Mouse (Mus musculus) MEL (cell line): ENCODE data around the gene Mad2l2. TPM values are rescaled to one million over a fixed set of nuclear protein-coding genes. Genes with fewer than 3 reads are reported as not detected.

Experiments
- DNase-seq: peaks from one replicate; pipeline ENCODE4 v3.0.0; 2011; ENCODE audit warnings: low read depth, low spot score
- H3K27ac ChIP-seq: 2 replicates; pipeline ENCODE4 v1.5.1; 2012; ENCODE audit warnings: low read depth, mild to moderate bottlenecking, control low read depth, low read length, moderate library complexity; ENCODE audit not compliant: control insufficient read depth
- H3K27me3 ChIP-seq, 2 experiments: fragments of 150-350 bp in 1 of 2; sonication (generic) in 1 of 2; 2 replicates each; pipeline ENCODE4 v1.6.1; 2012; ENCODE audit warnings: low read length in 2 of 2, mild to moderate bottlenecking in 2 of 2, improper control_type of control experiment in 1 of 2, moderate library complexity in 1 of 2; ENCODE audit not compliant: insufficient read depth in 2 of 2, control insufficient read depth in 1 of 2
- H3K36me3 ChIP-seq, 2 experiments: 2 replicates each; pipeline ENCODE4 v1.6.1; 2012 to 2014; ENCODE audit warnings: low read length in 2 of 2, improper control_type of control experiment in 1 of 2, inconsistent platforms in 1 of 2, mild to moderate bottlenecking in 1 of 2; ENCODE audit not compliant: insufficient read depth in 2 of 2, control insufficient read depth in 1 of 2
- H3K4me1 ChIP-seq, 2 experiments: fragments of 150-350 bp in 1 of 2; sonication (generic) in 1 of 2; 2 replicates each; pipeline ENCODE4 v1.6.1; 2012; ENCODE audit warnings: low read length in 2 of 2, improper control_type of control experiment in 1 of 2, mild to moderate bottlenecking in 1 of 2; ENCODE audit not compliant: insufficient read depth in 2 of 2, control insufficient read depth in 1 of 2
- H3K4me3 ChIP-seq, 2 experiments: fragments of 150-350 bp in 1 of 2; sonication (generic) in 1 of 2; 2 replicates each; pipeline ENCODE4 v1.5.1; 2012; ENCODE audit warnings: low read depth in 2 of 2, low read length in 2 of 2, mild to moderate bottlenecking in 2 of 2, moderate library complexity in 2 of 2, control low read depth in 1 of 2, improper control_type of control experiment in 1 of 2; ENCODE audit not compliant: control insufficient read depth in 1 of 2, insufficient read depth in 1 of 2
- H3K79me2 ChIP-seq: 2 replicates; pipeline ENCODE4 v1.6.1; 2012; ENCODE audit warnings: mild to moderate bottlenecking, low read length, moderate library complexity; ENCODE audit not compliant: control insufficient read depth, poor library complexity, insufficient read depth
- H3K9ac ChIP-seq: 2 replicates; pipeline ENCODE4 v1.6.1; 2012; ENCODE audit warnings: low read depth, mild to moderate bottlenecking, control low read depth, low read length, moderate library complexity; ENCODE audit not compliant: control insufficient read depth, poor library complexity, severe bottlenecking
- H3K9me3 ChIP-seq: fragments of 150-350 bp; sonication (generic); replicated peaks from 2 replicates; pipeline ENCODE4 v1.6.1; 2012; ENCODE audit warnings: mild to moderate bottlenecking, low read length, improper control_type of control experiment, moderate library complexity; ENCODE audit not compliant: insufficient read depth
- BHLHE40 ChIP-seq: IDR thresholded peaks from 2 replicates; pipeline ENCODE4 v1.6.1; 2012; ENCODE audit warnings: low read depth, mild to moderate bottlenecking, inconsistent platforms, low read length, improper control_type of control experiment, borderline replicate concordance
- CHD1 ChIP-seq: IDR thresholded peaks from 2 replicates; pipeline ENCODE4 v1.6.1; 2012; ENCODE audit warnings: low read depth, mild to moderate bottlenecking, inconsistent platforms, low read length, improper control_type of control experiment
- CTCF ChIP-seq, 3 experiments: IDR thresholded peaks in 2 of 3; conservative IDR thresholded peaks in 1 of 3; 2 replicates each; pipeline ENCODE4 v1.5.1; 2011 to 2012; ENCODE audit warnings: low read length in 3 of 3, low read depth in 2 of 3, mild to moderate bottlenecking in 2 of 3, improper control_type of control experiment in 1 of 3, inconsistent platforms in 1 of 3, mixed read lengths in 1 of 3, moderate library complexity in 1 of 3; ENCODE audit not compliant: control insufficient read depth in 1 of 3, insufficient read depth in 1 of 3, poor library complexity in 1 of 3, severe bottlenecking in 1 of 3
- E2F4 ChIP-seq: IDR thresholded peaks from 2 replicates; pipeline ENCODE4 v1.6.1; 2011; ENCODE audit warnings: low read depth, low read length, improper control_type of control experiment, borderline replicate concordance
- ELF1 ChIP-seq: IDR thresholded peaks from 2 replicates; pipeline ENCODE4 v1.6.1; 2014; ENCODE audit warnings: low read depth, mild to moderate bottlenecking, inconsistent platforms, low read length, improper control_type of control experiment, moderate library complexity
- EP300 ChIP-seq, 2 experiments: IDR thresholded peaks; 2 replicates each; pipeline ENCODE4 v1.6.1; 2011; ENCODE audit warnings: improper control_type of control experiment in 2 of 2, low read length in 2 of 2, low read depth in 1 of 2, mild to moderate bottlenecking in 1 of 2
- GABPA ChIP-seq: IDR thresholded peaks from 2 replicates; pipeline ENCODE4 v1.6.1; 2012; ENCODE audit warnings: low read depth, mild to moderate bottlenecking, inconsistent platforms, low read length, improper control_type of control experiment, moderate library complexity
- HCFC1 ChIP-seq: IDR thresholded peaks from 2 replicates; pipeline ENCODE4 v1.6.1; 2012; ENCODE audit warnings: low read depth, mild to moderate bottlenecking, inconsistent platforms, low read length, improper control_type of control experiment, moderate library complexity
- JUND ChIP-seq: IDR thresholded peaks from 2 replicates; pipeline ENCODE4 v1.6.1; 2011; ENCODE audit warnings: low read depth, mild to moderate bottlenecking, improper control_type of control experiment, low read length
- MAX ChIP-seq: IDR thresholded peaks from 2 replicates; pipeline ENCODE4 v1.6.1; 2011; ENCODE audit warnings: low read length, improper control_type of control experiment
- MAZ ChIP-seq: IDR thresholded peaks from 2 replicates; pipeline ENCODE4 v1.6.1; 2012; ENCODE audit warnings: low read depth, mild to moderate bottlenecking, inconsistent platforms, low read length, improper control_type of control experiment
- MEF2A ChIP-seq: IDR thresholded peaks from 2 replicates; pipeline ENCODE4 v1.6.1; 2014; ENCODE audit warnings: low read depth, mild to moderate bottlenecking, inconsistent platforms, low read length, improper control_type of control experiment; ENCODE audit not compliant: poor library complexity, insufficient replicate concordance, severe bottlenecking; ENCODE audit errors: extremely low read depth
- MYB ChIP-seq: IDR thresholded peaks from 2 replicates; pipeline ENCODE4 v1.6.1; 2011; ENCODE audit warnings: mild to moderate bottlenecking, low read depth, low read length, improper control_type of control experiment
- NELFE ChIP-seq: IDR thresholded peaks from 2 replicates; pipeline ENCODE4 v1.6.1; 2011; ENCODE audit warnings: low read depth, low read length, improper control_type of control experiment
- NRF1 ChIP-seq: IDR thresholded peaks from 2 replicates; pipeline ENCODE4 v1.6.1; 2014; ENCODE audit warnings: low read depth, mild to moderate bottlenecking, inconsistent platforms, low read length, improper control_type of control experiment, moderate library complexity; ENCODE audit not compliant: poor library complexity, insufficient read depth, severe bottlenecking
- POLR2A ChIP-seq, 2 experiments: IDR thresholded peaks; 2 replicates each; pipeline ENCODE4 v1.6.1; 2011 to 2012; ENCODE audit warnings: low read length in 2 of 2, mild to moderate bottlenecking in 2 of 2, control low read depth in 1 of 2, improper control_type of control experiment in 1 of 2, low read depth in 1 of 2, moderate library complexity in 1 of 2; ENCODE audit not compliant: control insufficient read depth in 1 of 2, insufficient read depth in 1 of 2, poor library complexity in 1 of 2
- RAD21 ChIP-seq: IDR thresholded peaks from 2 replicates; pipeline ENCODE4 v1.6.1; 2011; ENCODE audit warnings: mild to moderate bottlenecking, low read depth, low read length, improper control_type of control experiment
- SMC3 ChIP-seq: IDR thresholded peaks from 2 replicates; pipeline ENCODE4 v1.6.1; 2011; ENCODE audit warnings: low read depth, low read length, improper control_type of control experiment
- TCF12 ChIP-seq: IDR thresholded peaks from 2 replicates; pipeline ENCODE4 v1.6.1; 2014; ENCODE audit warnings: low read depth, mild to moderate bottlenecking, inconsistent platforms, low read length, improper control_type of control experiment, moderate library complexity
- ZNF384 ChIP-seq: IDR thresholded peaks from 2 replicates; pipeline ENCODE4 v1.6.1; 2012; ENCODE audit warnings: low read depth, mild to moderate bottlenecking, inconsistent platforms, low read length, improper control_type of control experiment
- polyA plus RNA-seq, 2 experiments: library from polyadenylated mRNA; stranded (reverse) in 1 of 2; unstranded in 1 of 2; fragments of >175 nt in 1 of 2; fragments of >200 nt in 1 of 2; gene quantifications; 2 replicates each; pipeline versions ENCODE4 v1.2.1 to v1.2.4; 2012; ENCODE audit warnings: low replicate concordance in 2 of 2, low read depth in 1 of 2; ENCODE audit not compliant: insufficient read length in 2 of 2, insufficient read depth in 1 of 2, missing spikeins in 1 of 2
- total RNA-seq: library from RNA; depleted of rRNA; stranded (reverse); fragments of 300-350 nt; gene quantifications from 2 replicates; pipeline ENCODE4 v1.2.3, GENCODE M21; 2012

Mad2l2 gene
- total and polyA plus RNA-seq, 3 experiments: 28.6 to 44.8 TPM; not detected in 1

DNA sequence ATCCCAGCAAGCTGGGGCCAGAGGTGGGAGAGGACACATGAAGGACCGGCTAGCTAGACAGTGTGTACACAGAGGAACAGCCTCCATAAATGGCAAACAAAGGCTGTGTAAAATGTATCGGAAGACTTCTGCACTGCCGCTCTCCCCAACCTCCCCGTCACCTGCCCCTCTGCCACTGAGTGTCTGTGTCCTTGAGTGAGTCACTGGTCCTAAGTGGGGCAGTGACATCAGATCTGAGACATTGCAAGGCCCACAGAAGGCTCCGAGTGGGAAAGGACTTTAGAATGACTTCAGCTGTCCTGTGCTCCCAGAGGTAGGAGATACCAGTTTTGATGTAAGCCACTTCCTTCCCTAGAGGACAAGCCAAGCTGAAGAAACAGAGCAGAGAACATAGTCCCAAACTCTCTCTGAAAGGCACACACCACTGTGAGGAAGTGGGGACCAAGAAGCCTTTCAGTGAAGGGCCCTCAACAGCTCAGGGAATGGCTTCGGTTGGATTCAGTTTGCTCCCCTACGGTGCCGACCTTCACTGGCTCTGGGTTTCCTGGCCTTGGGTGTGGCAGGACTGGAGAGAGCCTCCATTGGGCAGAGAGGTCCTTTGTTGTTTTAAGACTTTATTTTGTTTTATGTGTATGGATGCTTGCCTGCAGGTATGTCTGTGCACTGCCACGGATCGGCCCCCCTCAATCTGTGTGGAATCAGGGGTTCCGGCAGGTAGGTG, 37.5 kb upstream of the Mad2l2 start:
- no peaks in the 10 kb centered on the region for H3K4me1 ChIP-seq
- no peaks in the 10 kb centered on the region for H3K27me3 ChIP-seq
- H3K9ac ChIP-seq: no peak overlapping the region
- DNase-seq: no peak
- H3K4me3 ChIP-seq: no peak overlapping the region
- peaks cover 0 to 2% of the 10 kb centered on the region in 2 experiments; a peak in 1 of 4 replicates for H3K36me3 ChIP-seq
- no peak overlapping the region for H3K27ac ChIP-seq
- H3K9me3 ChIP-seq: no peaks in the 10 kb centered on the region
- peaks cover under 1% of the 10 kb centered on the region; the same call in 1 of the 2 replicates for H3K79me2 ChIP-seq
- TF ChIP-seq CHD1 (no peak), MEF2A (no peak), MAZ (no peak), NELFE (no peak), SMC3 (no peak), EP300 (IDR thresholded peaks at IDR 0.05; ENCODE audit: low read depth in 1 of 2, low read length in 2 of 2) (no peak), E2F4 (no peak), POLR2A (IDR thresholded peaks at IDR 0.05; ENCODE audit: control insufficient read depth in 1 of 2, insufficient read depth in 1 of 2, low read depth in 1 of 2, low read length in 2 of 2, poor library complexity in 1 of 2) (no peak), MAX (no peak), JUND (no peak), ZNF384 (no peak), TCF12 (no peak), RAD21 (no peak), GABPA (no peak), ELF1 (no peak), BHLHE40 (no peak)

GRCm38 (mm10) chr4:148094161-148094560, 36.0 kb upstream of the Mad2l2 start:
- no peak overlapping the region for H3K27ac ChIP-seq
- H3K9me3 ChIP-seq: no peaks in the 10 kb centered on the region
- H3K4me3 ChIP-seq: no peak overlapping the region
- no peaks in the 10 kb centered on the region for H3K79me2 ChIP-seq
- H3K36me3 ChIP-seq: no peaks in the 10 kb centered on the region
- no peak for DNase-seq
- TF ChIP-seq NRF1 (no peak), CTCF (IDR thresholded peaks at IDR 0.05 in 2 of 3, conservative IDR thresholded peaks at IDR 0.05 in 1 of 3; ENCODE audit: control insufficient read depth in 1 of 3, insufficient read depth in 1 of 3, low read depth in 2 of 3, low read length in 3 of 3, poor library complexity in 1 of 3, severe bottlenecking in 1 of 3) (peak in 1 of 3 experiments; percentile 28; a peak in 2 of 6 replicates), HCFC1 (no peak), MYB (no peak)
- TF ChIP-seq, all 39 proteins: peak for 1
- Histone ChIP-seq H3K27me3 (no peaks in the 10 kb centered on the region), H3K9ac (no peak overlapping the region), H3K4me1 (no peaks in the 10 kb centered on the region)
